Mouse (Mus musculus) ES-E14 (cell line): ENCODE measurements at regions not wholly inside any gene's neighbourhood (a gene's known extent, or its start where the extent isn't known, plus 50 kb on each side); places are given as distances from the start of the nearest gene placed in this dataset.
A peak's percentile ranks its signal among the peaks of the same experiment; 100 is the strongest.

ENCODE experiments used
- DNase-seq: peaks from one replicate; pipeline ENCODE4 v3.0.0-alpha.2; 2013; ENCODE audit warnings: low read depth, low spot score
- H3K27ac ChIP-seq: 2 replicates; pipeline ENCODE4 v1.5.1; 2012; ENCODE audit warnings: low read depth, mild to moderate bottlenecking, low read length, moderate library complexity, mixed read lengths; ENCODE audit not compliant: poor library complexity, insufficient read depth, severe bottlenecking
- H3K36me3 ChIP-seq: 2 replicates; pipeline ENCODE4 v1.6.1; 2012; ENCODE audit warnings: mild to moderate bottlenecking, low read length, moderate library complexity, mixed read lengths; ENCODE audit not compliant: control insufficient read depth, poor library complexity, insufficient read depth, severe bottlenecking
- H3K4me1 ChIP-seq, 2 experiments: fragments of 150-350 bp in 1 of 2; sonication (generic) in 1 of 2; 2 replicates each; pipeline ENCODE4 v1.6.1; 2012; ENCODE audit warnings: low read length in 2 of 2, mild to moderate bottlenecking in 1 of 2, mixed read lengths in 1 of 2; ENCODE audit not compliant: control insufficient read depth in 2 of 2, insufficient read depth in 2 of 2, poor library complexity in 1 of 2
- H3K4me3 ChIP-seq, 2 experiments: fragments of 150-350 bp in 1 of 2; sonication (generic) in 1 of 2; 2 replicates each; pipeline ENCODE4 v1.5.1; 2012; ENCODE audit warnings: low read length in 2 of 2, low read depth in 1 of 2, mild to moderate bottlenecking in 1 of 2, mixed read lengths in 1 of 2; ENCODE audit not compliant: insufficient read depth in 1 of 2, poor library complexity in 1 of 2, severe bottlenecking in 1 of 2
- H3K9ac ChIP-seq: 2 replicates; pipeline ENCODE4 v1.6.1; 2012; ENCODE audit warnings: low read depth, mild to moderate bottlenecking, low read length, mixed read lengths; ENCODE audit not compliant: poor library complexity, insufficient read depth, severe bottlenecking
- H3K9me3 ChIP-seq: fragments of 150-350 bp; sonication (generic); 2 replicates; pipeline ENCODE4 v1.6.1; 2012; ENCODE audit warnings: low read depth, mild to moderate bottlenecking, low read length; ENCODE audit not compliant: control insufficient read depth, insufficient read depth
- CHD2 ChIP-seq: IDR thresholded peaks from 2 replicates; pipeline ENCODE4 v1.6.1; 2014; ENCODE audit warnings: mild to moderate bottlenecking, low read depth, low read length, inconsistent platforms
- HCFC1 ChIP-seq: IDR thresholded peaks from 2 replicates; pipeline ENCODE4 v1.6.1; 2012; ENCODE audit warnings: low read length, inconsistent platforms, borderline replicate concordance; ENCODE audit not compliant: insufficient read depth
- MAFK ChIP-seq: IDR thresholded peaks from 2 replicates; pipeline ENCODE4 v1.6.1; 2014; ENCODE audit warnings: mild to moderate bottlenecking, low read depth, low read length, inconsistent platforms; ENCODE audit not compliant: insufficient read depth
- ZC3H11A ChIP-seq: IDR thresholded peaks from 2 replicates; pipeline ENCODE4 v1.6.1; 2012; ENCODE audit warnings: low read depth, mild to moderate bottlenecking, inconsistent platforms, low read length, borderline replicate concordance
- ZNF384 ChIP-seq: IDR thresholded peaks from 2 replicates; pipeline ENCODE4 v1.6.1; 2012; ENCODE audit warnings: low read depth, low read length, inconsistent platforms
- in situ Hi-C, 2 experiments: fragments of 600-800 bp; cut with MboI; formaldehyde crosslinking; loops; one replicate each; pipeline ENCODE4 v1.15.1; 2025; ENCODE audit warnings: low sequenced_read_pairs in 2 of 2, inconsistent platforms in 1 of 2; ENCODE audit not compliant: unreplicated experiment in 2 of 2

DNA sequence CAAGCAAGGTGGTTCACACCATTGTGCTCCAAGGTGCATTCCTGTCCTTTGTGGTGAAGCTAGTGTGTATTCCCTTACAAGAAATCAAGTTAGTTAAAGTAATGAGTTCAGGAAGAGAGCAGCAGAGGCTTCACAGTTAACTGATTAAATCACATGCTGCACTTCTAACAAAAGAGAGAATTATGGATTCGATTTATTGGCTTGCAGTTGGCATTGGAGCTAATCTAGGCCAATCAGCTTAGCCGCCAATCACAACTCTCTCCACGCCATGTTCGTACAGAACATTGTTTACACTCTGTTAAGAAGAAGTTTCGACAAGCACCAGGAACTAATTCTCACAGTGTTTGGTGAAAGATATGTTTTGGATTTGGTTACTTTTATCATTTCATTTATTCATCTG is 292.3 kb upstream of the Kcnh7 start:
- no peak overlapping the region for H3K9ac ChIP-seq
- no peak for TF ChIP-seq ZC3H11A
- H3K27ac ChIP-seq: no peak overlapping the region
- H3K4me3 ChIP-seq: no peak overlapping the region
- no peak for DNase-seq
- H3K36me3 ChIP-seq: no peaks in the 10 kb centered on the region
- in situ Hi-C loops: no loop called here
- H3K9me3 ChIP-seq: no peaks in the 10 kb centered on the region
- no peaks in the 10 kb centered on the region for H3K4me1 ChIP-seq

DNA sequence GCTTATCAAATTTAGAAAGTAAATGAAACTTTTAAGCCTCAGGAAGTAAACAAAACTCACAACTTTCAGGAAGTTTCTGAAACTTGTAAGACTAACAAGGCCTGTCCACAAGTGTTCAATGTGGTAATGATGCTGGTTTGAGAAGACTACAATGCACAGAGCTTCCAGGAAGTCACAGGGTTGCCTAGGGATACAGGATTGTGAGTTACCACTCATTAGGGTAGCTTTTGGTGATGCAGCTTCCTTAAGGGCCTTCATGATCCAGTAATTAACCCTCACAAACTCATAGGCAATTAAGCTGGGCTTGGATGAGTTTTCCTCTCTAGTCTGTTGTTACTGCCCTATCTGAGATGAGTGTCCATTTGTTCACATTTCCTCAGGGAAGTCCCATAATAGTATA is 291.2 kb upstream of the Kcnh7 start:
- H3K36me3 ChIP-seq: no peaks in the 10 kb centered on the region
- in situ Hi-C loops: no loop called here
- no peaks in the 10 kb centered on the region for H3K9me3 ChIP-seq
- no peak overlapping the region for H3K9ac ChIP-seq
- no peak overlapping the region for H3K4me3 ChIP-seq
- TF ChIP-seq ZC3H11A (no peak), ZNF384 (no peak), HCFC1 (no peak), CHD2 (no peak), MAFK (no peak)
- no peak overlapping the region for H3K27ac ChIP-seq
- no peak for DNase-seq
- no peaks in the 10 kb centered on the region for H3K4me1 ChIP-seq

DNA sequence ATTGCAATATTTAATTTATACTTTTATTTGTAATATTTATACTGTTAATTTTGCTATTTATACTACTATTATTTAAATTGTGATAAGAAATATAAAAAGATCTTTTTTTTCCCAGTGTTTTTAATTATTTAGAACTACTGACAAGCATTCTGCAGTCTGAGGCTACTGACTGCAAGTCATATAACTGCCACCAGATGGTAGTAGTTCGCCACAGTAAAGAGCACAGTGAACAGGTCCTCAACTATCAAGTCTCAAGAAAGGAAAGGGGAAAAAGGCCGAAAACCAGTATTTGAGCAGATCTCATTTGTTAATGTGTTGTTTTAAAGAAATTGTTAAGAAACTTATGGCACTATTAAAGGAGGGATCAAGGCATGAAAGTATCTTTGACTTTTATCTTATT is 289.6 kb upstream of the Kcnh7 start:
- Histone ChIP-seq H3K27ac (no peak overlapping the region), H3K4me3 (no peak overlapping the region), H3K9me3 (no peaks in the 10 kb centered on the region), H3K36me3 (no peaks in the 10 kb centered on the region), H3K9ac (no peak overlapping the region), H3K4me1 (no peaks in the 10 kb centered on the region)
- DNase-seq: peak; percentile 36
- TF ChIP-seq ZNF384 (no peak), ZC3H11A (peak; percentile 71)
- in situ Hi-C loops: no loop called here

DNA sequence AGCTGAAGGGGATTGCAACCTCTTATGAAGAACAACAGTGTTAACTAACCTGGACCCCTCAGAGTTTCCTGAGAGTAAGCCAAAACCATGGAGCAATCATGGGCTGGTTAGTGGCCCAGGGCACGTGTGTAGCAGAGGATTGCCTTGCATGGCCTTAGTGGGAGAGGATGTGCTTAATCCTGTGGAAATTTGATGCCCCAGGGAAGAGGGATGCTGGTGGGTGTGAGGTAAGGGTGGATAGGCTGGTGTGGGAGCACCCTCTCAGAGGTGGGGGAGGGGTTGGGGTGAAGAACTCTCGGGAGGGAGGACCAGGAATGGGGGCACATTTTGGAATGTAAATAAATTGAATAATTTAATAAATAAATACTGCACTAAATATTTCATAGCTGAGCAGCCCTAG is 288.2 kb upstream of the Kcnh7 start:
- no peaks in the 10 kb centered on the region for H3K4me1 ChIP-seq
- in situ Hi-C loops: no loop called here
- no peaks in the 10 kb centered on the region for H3K36me3 ChIP-seq
- H3K27ac ChIP-seq: no peak overlapping the region
- H3K4me3 ChIP-seq: no peak overlapping the region
- no peaks in the 10 kb centered on the region for H3K9me3 ChIP-seq
- no peak for DNase-seq
- no peak overlapping the region for H3K9ac ChIP-seq
- TF ChIP-seq ZNF384: no peak
- no peak for TF ChIP-seq MAFK
- TF ChIP-seq CHD2: no peak
- TF ChIP-seq HCFC1: no peak
- no peak for TF ChIP-seq ZC3H11A

DNA sequence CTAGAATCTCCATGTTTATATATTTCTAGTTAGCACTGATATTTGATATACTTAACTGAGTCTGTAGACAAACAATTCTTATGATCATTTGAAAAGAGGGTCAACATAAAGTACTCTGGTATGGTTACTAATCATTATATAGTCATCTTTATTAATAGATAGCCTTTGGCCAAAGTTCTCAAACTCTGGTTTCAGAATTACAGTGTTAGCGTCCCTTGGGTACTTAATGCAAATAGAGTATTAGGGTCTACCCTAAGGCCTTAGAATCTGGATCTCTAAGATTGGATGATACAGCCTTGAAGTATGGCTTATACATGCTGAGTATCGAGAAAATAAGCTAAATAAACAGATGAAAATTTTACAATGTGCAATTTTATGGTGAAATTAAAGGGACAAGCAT is 275.0 kb upstream of the Kcnh7 start:
- H3K27ac ChIP-seq: no peak overlapping the region
- in situ Hi-C loops: no loop called here
- H3K36me3 ChIP-seq: no peaks in the 10 kb centered on the region
- DNase-seq: no peak
- no peaks in the 10 kb centered on the region for H3K4me1 ChIP-seq
- H3K4me3 ChIP-seq: no peak overlapping the region
- H3K9me3 ChIP-seq: no peaks in the 10 kb centered on the region
- no peak for TF ChIP-seq HCFC1
- TF ChIP-seq CHD2: no peak
- no peak for TF ChIP-seq MAFK
- no peak for TF ChIP-seq ZC3H11A
- no peak for TF ChIP-seq ZNF384
- H3K9ac ChIP-seq: no peak overlapping the region
